Mouse (Mus musculus) c-Kit-positive CD71-positive TER-119-positive erythroid progenitor cells, embryonic 14.5 days (primary cell): Measurements from ENCODE around the gene Lancl3.
"Not testable (repeated sequence)": the region's sequence is repeated elsewhere in the genome, so short reads cannot be mapped to it uniquely, and the experiment has no call there.

Source experiments
- DNase-seq: peaks from one replicate; pipeline ENCODE4 v3.0.0-alpha.2; 2013; ENCODE audit warnings: low spot score

The Lancl3 gene

DNA sequence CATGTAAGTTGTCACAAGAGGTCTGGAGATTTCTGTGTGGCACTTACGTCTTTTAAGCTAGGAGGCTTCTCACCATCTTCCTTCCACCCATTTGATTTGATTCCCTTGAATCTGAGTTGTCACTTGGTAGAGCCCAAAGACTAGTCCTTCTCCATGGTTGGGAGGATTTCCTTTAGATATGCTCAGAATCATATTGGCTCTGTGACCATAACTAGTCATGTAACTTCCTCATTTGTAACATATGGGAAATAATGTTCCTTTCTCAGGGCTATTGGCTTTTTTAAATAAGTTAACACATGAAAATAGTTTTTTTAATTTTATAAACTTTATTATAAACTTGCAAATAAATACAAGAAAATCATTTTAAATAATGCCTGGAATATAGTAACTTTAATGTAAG is 59.6 kb downstream of the Lancl3 start:
- DNase-seq, result no peak

DNA sequence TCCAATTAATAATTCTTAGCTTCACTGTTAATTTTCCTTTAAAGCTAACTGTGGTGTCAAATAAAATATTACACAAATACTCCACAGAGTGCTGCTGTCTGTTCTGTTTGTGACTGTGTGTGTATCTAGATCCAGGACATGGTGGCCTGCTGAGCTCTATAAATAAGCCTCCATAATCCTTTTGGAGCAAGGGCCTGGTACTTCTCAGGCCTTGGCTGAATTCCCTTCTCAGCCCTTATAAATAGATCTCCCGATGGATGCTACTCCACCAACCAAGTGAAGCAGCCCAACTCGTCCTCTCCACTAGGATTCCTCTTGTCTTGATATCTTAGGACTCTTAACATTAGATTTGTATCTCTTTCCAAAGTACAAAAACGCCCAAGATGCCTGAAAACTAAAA is 71.4 kb downstream of the Lancl3 start:
- no peak for DNase-seq

DNA sequence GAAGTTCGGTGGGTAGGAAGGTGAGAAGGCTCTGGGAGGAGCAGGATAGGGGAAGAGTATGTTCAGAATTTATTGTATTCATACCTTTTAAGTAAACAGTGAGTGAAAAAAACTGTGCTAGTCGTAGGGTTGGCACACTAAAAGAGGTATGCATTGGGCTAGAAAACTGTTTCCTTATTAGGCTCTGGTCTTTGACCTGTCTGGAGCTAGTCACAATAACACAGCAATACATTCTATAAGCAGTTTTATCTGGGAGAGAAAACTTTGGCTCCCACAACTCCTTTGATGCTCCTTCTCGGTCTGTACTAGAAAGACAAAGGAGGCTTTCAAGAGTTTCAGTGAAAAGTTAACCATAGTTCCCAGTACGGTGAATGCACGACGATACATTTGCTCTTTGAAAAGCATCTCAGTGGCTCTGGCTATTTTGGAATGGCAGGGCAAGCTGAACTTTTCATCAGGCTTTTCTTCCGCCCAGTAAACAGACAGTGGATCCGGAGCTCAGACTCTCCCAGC is 72.3 kb downstream of the Lancl3 start:
- DNase-seq, result no peak

DNA sequence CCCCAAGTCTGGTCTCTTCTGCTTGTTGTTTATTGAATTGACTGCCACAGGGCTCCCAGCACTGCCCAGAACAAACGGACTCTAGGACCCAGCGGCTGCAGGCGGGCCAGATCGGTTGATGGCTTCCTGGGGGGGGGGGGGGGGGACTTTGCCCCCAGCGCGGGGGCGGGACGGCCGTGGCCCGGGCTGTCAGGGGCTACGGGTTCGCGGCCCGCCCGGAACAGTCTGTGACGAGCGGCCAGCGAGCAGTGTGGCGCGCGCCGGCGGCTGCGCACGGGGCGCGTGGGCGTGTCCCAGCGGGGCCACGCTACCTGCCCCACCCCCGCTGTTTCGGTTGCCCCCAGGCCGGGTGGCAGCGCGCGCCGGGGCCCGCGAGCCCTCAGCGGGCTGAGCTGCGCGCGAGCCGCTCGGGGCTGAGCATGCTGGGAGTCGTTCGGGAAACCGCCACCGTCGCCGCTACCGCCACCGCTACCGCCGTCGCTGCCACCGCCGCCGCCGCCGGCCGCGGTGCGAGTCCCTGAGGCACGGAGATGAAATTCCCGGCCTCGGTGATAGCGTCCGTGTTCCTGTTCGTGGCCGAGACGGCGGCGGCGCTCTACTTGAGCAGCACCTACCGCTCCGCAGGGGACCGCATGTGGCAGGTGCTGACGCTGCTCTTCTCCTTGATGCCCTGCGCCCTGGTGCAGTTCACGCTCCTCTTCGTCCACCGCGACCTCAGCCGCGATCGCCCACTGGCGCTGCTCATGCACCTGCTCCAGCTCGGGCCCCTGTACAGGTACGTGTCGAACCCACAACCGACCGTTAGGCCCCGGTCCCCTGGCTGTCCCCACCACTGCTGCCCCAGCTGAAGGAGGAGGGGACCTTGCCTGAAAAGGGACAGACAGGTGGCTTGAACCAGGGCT is 73.0 kb downstream of the Lancl3 start, which contains the start of gene Xk:
Gene Xk (plus strand): TSS at position 297 of the 902 bp plus-strand sequence.
- no peak for DNase-seq

DNA sequence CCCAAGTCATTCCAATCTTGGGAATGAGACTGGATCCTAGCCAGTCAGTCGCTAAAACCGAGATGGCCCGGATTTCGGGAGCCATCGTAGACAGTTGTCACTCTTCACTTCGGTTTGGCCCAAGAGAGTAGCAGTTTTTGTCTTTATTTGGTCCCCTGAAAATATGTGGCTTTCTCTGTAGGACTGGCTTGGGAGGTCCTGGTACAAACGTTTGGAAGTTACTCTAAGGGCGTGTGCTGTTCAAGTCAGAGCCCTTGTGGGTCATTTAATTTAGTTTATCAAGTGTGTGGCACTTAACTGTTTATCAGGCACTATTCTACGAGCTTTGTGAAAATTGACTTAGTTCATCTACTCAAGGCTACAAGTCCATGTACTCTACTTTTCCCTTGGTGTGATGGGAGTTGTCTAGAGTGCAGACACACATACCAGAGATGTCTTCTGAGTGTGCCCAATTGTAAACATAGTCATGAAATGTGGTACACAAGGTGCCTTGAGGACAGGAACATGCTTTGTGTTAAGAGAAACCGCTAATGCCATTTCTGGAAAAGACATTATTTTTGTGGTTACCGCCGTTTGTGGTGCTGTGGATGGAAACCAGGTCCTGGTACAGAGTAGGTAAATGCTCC is 73.8 kb downstream of the Lancl3 start:
- DNase-seq, result no peak

DNA sequence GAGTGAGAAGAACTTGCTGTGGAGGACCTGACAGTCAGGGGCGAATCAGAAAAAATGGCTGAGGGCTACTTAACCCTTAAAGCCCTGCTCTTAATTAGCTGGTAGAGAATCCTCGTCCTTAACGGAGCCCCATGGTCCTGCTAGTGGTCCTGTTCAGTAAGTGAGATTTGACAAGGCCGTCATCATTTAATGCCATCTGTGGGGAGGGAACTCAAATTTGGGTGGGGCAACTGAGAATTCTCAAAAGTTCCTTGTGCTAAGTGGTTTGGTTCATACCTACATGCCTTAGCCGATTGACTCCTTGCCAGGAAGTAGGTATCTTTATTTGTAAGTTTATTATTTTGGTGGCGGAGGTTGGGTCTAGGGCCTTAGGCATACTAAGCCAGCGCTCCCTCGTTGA is 74.6 kb downstream of the Lancl3 start:
- DNase-seq, result peak; percentile 56

DNA sequence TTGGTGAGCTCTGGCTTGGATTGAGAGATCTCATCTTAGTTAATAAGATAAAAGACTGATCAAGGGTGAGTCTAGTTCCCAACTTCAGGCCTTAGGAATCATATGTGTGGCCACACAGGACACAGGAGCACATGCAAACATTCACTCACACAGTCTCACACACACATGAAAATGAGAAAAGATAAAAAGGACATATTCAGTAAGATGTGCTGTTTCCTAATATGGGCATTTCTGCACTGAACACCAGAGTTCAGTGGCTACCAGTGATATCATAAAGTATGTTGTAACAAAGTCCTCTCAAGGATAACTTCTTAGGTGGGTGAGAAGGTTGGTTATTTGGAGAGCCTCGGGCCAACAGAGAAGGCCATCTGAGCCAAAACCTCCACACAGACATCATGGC is 83.8 kb downstream of the Lancl3 start, which contains the start of gene H2al1m:
Gene H2al1m (plus strand): TSS at position 301 of the 400 bp plus-strand sequence.
- not testable (repeated sequence) for DNase-seq

DNA sequence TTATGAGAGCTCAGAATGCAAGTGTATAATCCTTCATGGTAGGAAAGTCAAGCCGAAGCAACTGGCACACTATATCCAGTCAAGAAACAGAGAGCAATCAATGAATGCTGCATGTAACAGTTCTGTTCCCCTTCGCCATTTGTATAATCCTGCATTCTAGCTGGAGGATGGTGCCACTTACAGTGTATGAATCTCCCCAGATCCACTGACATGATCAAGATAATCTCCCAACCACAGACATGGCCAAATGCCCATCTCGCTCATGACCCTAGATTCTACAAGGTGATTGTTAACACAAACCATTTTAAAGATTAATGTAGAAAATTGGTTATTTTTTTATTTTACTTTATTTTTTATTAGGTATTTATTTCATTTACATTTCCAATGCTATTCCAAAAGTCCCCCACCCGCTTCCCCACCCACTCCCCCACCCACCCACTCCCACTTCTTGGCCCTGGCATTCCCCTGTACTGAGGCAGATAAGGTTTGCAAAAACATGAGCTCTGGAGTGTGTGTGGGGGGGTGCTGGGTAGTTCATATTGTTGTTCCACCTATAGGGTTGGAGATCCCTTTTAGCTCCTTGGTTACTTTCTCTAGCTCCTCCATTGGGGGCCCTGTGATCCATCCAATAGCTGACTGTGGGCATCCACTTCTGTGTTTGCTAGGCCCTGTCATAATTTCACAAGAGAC is 93.6 kb downstream of the Lancl3 start:
- DNase-seq, result not testable (repeated sequence)

DNA sequence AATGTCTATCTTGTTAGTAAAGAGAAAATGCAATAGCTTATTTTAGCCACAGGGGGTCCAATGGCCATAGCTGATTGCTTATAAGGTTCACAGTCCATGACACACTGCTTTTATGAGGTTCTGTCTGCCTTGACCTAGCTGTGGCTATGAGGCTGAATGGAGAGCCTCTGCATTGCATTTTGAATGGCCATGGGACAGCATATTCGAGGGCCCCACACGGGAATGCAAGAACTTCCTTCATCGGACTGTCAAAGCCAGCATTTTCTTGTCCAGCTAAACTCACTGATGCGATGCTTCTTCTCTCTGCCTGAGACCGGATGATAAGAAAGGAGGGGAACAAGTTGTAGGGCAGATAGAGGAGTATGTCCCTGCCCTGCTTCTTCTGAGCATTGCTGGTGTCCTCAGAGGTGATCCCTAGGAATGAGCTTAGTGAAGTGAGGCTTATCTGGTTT is 98.7 kb downstream of the Lancl3 start:
- DNase-seq, result peak; percentile 81

DNA sequence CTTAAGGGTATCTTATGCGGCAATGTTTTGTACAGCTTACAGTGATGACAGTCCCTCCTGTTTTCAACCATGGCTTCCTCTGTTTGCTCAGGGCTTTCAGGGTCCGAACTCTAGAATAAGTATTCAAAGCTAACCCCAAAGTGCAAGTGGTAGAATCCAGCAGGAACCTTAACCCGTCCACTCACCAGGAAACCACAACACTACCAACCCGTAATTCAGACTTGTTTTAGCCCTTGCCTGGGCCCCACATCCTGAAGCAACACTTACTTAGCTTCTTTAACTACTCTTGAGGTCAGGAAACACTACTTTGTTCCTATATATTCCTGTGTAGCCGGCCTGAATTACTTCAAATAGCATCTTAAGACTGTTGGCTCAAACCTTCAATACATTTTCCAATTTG is 103.1 kb downstream of the Lancl3 start:
- DNase-seq, result no peak

DNA sequence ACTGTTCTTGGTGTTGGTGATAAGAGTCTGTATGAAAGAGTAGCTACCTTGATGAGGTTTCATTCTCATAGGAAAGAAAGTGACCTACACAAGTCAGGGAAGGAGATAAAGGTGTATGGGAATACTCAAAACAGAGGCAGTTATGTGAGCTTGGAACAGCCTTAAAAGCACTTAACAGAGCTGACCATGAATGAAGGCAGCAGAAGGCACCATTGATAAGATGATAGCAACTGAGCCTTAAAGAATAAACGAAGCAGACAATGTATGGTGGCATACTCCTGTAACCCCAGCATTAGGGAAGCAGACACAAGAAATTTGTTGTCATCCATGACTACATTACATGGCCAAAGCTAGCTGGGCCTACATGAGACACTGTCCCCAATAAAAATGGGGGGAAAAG is 103.8 kb downstream of the Lancl3 start:
- DNase-seq, result peak; percentile 34

DNA sequence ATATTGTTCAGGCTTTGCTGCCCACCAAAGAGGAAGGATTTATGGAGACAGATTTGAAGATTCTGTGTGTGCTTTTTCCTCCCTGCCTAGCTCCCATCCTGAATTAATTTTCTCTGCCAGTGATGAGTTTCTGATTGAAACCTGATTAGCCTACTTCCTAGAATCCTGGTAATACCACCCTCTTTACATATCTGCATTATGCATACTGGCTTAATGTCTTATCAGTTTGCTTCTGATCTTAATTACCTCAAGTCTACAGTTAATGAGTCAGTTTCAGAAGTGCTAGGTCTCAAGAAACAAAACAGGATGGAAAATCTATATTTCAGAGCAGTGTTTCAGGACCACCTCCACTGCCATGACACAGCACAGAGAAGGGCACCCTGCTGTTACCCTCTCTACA is 116.8 kb downstream of the Lancl3 start:
- not testable (repeated sequence) for DNase-seq
